Mouse (Mus musculus): Measurements from ENCODE around the gene Cd47.

DNA sequence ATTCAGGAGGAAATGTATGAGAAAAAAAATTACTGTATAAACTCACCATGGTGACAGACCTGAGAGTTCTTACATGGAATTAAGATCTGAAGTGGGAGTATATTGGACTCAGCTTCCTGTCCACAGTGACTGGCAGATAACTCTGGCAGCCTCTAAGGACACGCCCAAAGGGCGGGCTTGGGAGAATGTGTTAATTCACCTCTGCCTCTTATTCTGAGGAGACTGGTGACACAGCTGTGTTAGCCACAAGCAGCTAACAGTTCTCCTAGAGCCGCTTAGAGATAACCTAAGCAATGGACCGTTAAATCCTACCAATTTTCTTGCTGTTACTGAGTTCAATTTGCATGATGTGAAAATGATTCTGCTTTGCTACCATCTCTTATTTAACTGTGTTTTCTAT lies 107.0 kb downstream of the Cd47 start:
- no peak for TF ChIP-seq TCF12 (IDR thresholded peaks at IDR 0.05; ENCODE audit: insufficient read depth, poor library complexity, severe bottlenecking)
- no peak for TF ChIP-seq USF1 (IDR thresholded peaks at IDR 0.05; ENCODE audit: low read depth)
- TF ChIP-seq E2F4 (IDR thresholded peaks at IDR 0.05; ENCODE audit: insufficient read depth), result no peak
- TF ChIP-seq MYOD1 (IDR thresholded peaks at IDR 0.05; ENCODE audit: control insufficient read depth in 1 of 3, insufficient read length in 2 of 3, low read depth in 2 of 3), result peak in 1 of 3 experiments; percentile 4
- no peak for TF ChIP-seq MAX (IDR thresholded peaks at IDR 0.05; ENCODE audit: low read depth)
- no peak for TF ChIP-seq CEBPB (IDR thresholded peaks at IDR 0.05; ENCODE audit: insufficient read depth, poor library complexity, severe bottlenecking)
- TF ChIP-seq MYOG (IDR thresholded peaks at IDR 0.05; ENCODE audit: control insufficient read depth in 1 of 3, insufficient read depth in 1 of 3, insufficient read length in 2 of 3, low read depth in 2 of 3), result no peak
- no peak for TF ChIP-seq POLR2A (IDR thresholded peaks at IDR 0.05; ENCODE audit: insufficient read length, low read depth)
- no peak for TF ChIP-seq TCF3 (IDR thresholded peaks at IDR 0.05; ENCODE audit: insufficient read length, low read depth)

Measured in myocyte (in vitro differentiated cells).